In genomic region chr7:29238019-29238967, GRCm38 (mm10) we compare ENCODE assay signal across 8 mouse cellular contexts. TPM values are rescaled to one million over a fixed set of nuclear protein-coding genes. Genes with fewer than 3 reads are reported as not detected.
A peak's percentile ranks its signal among the peaks of the same experiment; 100 is the strongest.
DNase-seq lines count a peak whose midpoint lies in the region; ATAC-seq lines count a peak whose summit lies in the region.

TSS of gene Yif1b (plus strand) at chr7:29238329.

- peak within 1 kb of the TSS; percentile 79 for H3K27ac ChIP-seq in brown adipose tissue, adult 24 weeks (replicated peaks; ENCODE audit: low read depth, low read length)
- H3K27ac ChIP-seq in heart, embryonic 13.5 days (replicated peaks) = peak within 1 kb of the TSS; percentile 95
- peak within 1 kb of the TSS; percentile 89 for H3K27ac ChIP-seq in liver, embryonic 12.5 days
- peak within 1 kb of the TSS; percentile 96 for H3K27ac ChIP-seq in stomach, embryonic 15.5 days

- DNase-seq in CD4-positive, CD25-positive, alpha-beta regulatory T cell, adult 2 months (ENCODE audit: low read depth, low spot score) = peak; percentile 100
- DNase-seq in fat pad, adult 2 months (ENCODE audit: extremely low read depth, low read depth, low spot score) = peak; percentile 89
- peak; percentile 99 for DNase-seq in kidney, postnatal 10 days
- DNase-seq in natural killer cell, adult 2 months (ENCODE audit: low spot score in 2 of 2) = peak; percentile 99

- H3K4me1 ChIP-seq in brown adipose tissue, adult 24 weeks (ENCODE audit: control insufficient read depth, insufficient read depth, insufficient read length, low read length) = peaks cover 5% of the 10 kb centered on the region; the same call in 1 of the 2 replicates
- peaks cover 36% of the 10 kb centered on the region for H3K4me1 ChIP-seq in heart, embryonic 13.5 days
- peaks cover 30% of the 10 kb centered on the region for H3K4me1 ChIP-seq in liver, embryonic 12.5 days
- H3K4me1 ChIP-seq in stomach, embryonic 15.5 days = peaks cover 10% of the 10 kb centered on the region

- peaks cover 4% of the 10 kb centered on the region; the same call in 1 of the 2 replicates for H3K36me3 ChIP-seq in heart, embryonic 13.5 days
- 0 out of 2 replicates have a peak, but pooled peaks cover 5% of the 10 kb centered on the region for H3K36me3 ChIP-seq in liver, embryonic 12.5 days
- H3K36me3 ChIP-seq in stomach, embryonic 15.5 days = no peaks in the 10 kb centered on the region

- H3K4me3 ChIP-seq in brown adipose tissue, adult 24 weeks (ENCODE audit: insufficient read depth, low read depth, low read length) = peak within 1 kb of the TSS; percentile 65
- peak within 1 kb of the TSS; percentile 70 for H3K4me3 ChIP-seq in heart, embryonic 13.5 days
- H3K4me3 ChIP-seq in liver, embryonic 12.5 days = peak within 1 kb of the TSS; percentile 61
- peak within 1 kb of the TSS; percentile 73 for H3K4me3 ChIP-seq in stomach, embryonic 15.5 days (replicated peaks)

- 1% methylated on average over 60 of the region's 60 CpGs for WGBS in heart, embryonic 13.5 days
- WGBS in liver, embryonic 12.5 days (ENCODE audit: insufficient replicate concordance) = 2% methylated on average over 60 of the region's 60 CpGs
- WGBS in stomach, embryonic 15.5 days = under 1% methylated on average over 60 of the region's 60 CpGs

- H3K4me2 ChIP-seq in heart, embryonic 13.5 days = peak within 1 kb of the TSS; percentile 75
- peak within 1 kb of the TSS; percentile 77 for H3K4me2 ChIP-seq in liver, embryonic 12.5 days
- peak within 1 kb of the TSS; percentile 80 for H3K4me2 ChIP-seq in stomach, embryonic 15.5 days

- H3K9me3 ChIP-seq in heart, embryonic 13.5 days = no peaks in the 10 kb centered on the region
- no peaks in the 10 kb centered on the region for H3K9me3 ChIP-seq in liver, embryonic 12.5 days (replicated peaks)
- H3K9me3 ChIP-seq in stomach, embryonic 15.5 days = no peaks in the 10 kb centered on the region

- peak within 1 kb of the TSS; percentile 84 for H3K9ac ChIP-seq in heart, embryonic 13.5 days
- H3K9ac ChIP-seq in liver, embryonic 12.5 days = peak within 1 kb of the TSS; percentile 72
- peak within 1 kb of the TSS; percentile 74 for H3K9ac ChIP-seq in stomach, embryonic 15.5 days

- no peaks in the 10 kb centered on the region; the same call in 1 of the 2 replicates for H3K27me3 ChIP-seq in heart, embryonic 13.5 days (replicated peaks)
- H3K27me3 ChIP-seq in liver, embryonic 12.5 days (replicated peaks) = peaks cover 5% of the 10 kb centered on the region; the same call in 1 of the 2 replicates
- H3K27me3 ChIP-seq in stomach, embryonic 15.5 days (replicated peaks) = no peaks in the 10 kb centered on the region

- ATAC-seq in heart, embryonic 13.5 days (ENCODE audit: extremely low read depth, insufficient number of reproducible peaks, low FRiP score, low TSS enrichment) = peak; percentile 97
- peak; percentile 94 for ATAC-seq in liver, embryonic 12.5 days
- ATAC-seq in stomach, embryonic 15.5 days (ENCODE audit: insufficient read depth, low FRiP score, low read depth) = peak; percentile 97

RNA-seq across cellular contexts. Expression of gene Yif1b, which starts in this region (rescaled TPM):
- polyA plus RNA-seq in brown adipose tissue, adult 24 weeks (2012; ENCODE audit: insufficient read depth, insufficient read length, missing spikeins) = 72.2 and 79.7 TPM in 2 replicates
- polyA plus RNA-seq in heart, embryonic 13.5 days (2015; fragmentation: Nextera tagmentation; extraction: Ambion mirVana) = 107 and 117 TPM in 2 replicates
- polyA plus RNA-seq in liver, embryonic 12.5 days (2016; fragmentation: Nextera tagmentation; extraction: Ambion mirVana) = 59.2 and 64.3 TPM in 2 replicates
- 83.7 and 85.8 TPM in 2 replicates for polyA plus RNA-seq in stomach, embryonic 15.5 days (2015; fragmentation: Nextera tagmentation; extraction: Ambion mirVana)

Comparison
In these comparisons a context has a peak if more than half of its experiments do, and no peak if none do; other contexts are left out.
1. Peak in every context shown above with its lines: DNase-seq, ATAC-seq, H3K4me3 ChIP-seq and H3K27ac ChIP-seq.